Mouse (Mus musculus): ENCODE data around the gene Dlx3. TPM values are rescaled to one million over a fixed set of nuclear protein-coding genes. Genes with fewer than 3 reads are reported as not detected.

Dlx3 gene
- polyA plus RNA-seq, 1 experiment from 2014 or later = 0.07 TPM

DNA sequence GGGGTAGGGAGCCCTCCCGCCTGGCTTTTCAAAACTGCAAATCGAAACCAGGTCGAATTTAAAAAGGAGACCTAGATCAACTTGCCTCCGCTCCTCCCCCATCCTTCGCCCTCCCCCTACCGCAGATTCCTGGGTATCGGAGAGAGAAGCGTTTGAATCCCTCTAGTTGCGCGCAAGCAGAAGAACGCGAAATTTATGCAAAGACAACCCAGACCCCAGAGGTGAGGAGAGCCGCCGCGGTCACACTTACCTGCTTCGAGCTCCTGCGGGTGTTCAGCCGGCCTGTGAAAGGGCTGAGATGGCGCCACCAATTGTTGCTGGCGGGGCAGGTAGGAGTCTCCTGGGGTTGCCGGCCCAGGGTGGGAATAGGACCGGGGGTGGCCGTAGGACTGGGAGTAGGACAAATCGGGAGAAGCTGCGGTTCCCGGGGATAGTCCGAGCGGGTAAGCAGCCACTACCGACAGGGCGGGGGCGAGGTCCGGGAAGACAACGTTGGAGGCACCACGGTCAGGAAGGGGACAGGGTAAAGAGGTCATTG lies 25.1 kb downstream of the Dlx3 start:
- no peak for ATAC-seq (replicated peaks; ENCODE audit: extremely low read depth, insufficient read depth, low FRiP score)
- H3K36me3 ChIP-seq (ENCODE audit: control insufficient read depth, insufficient read depth) = no peaks in the 10 kb centered on the region
- H3K9me3 ChIP-seq (replicated peaks; ENCODE audit: control insufficient read depth, low read length) = no peaks in the 10 kb centered on the region
- H3K4me2 ChIP-seq (ENCODE audit: low read depth, low read length) = peak overlapping the region; percentile 86
- H3K4me3 ChIP-seq (ENCODE audit: low read length) = peak overlapping the region; percentile 56
- no peak overlapping the region for H3K27ac ChIP-seq (ENCODE audit: low read length)
- H3K4me1 ChIP-seq (ENCODE audit: control insufficient read depth, insufficient read depth, low read length) = peaks cover 22% of the 10 kb centered on the region
- peaks cover 92% of the 10 kb centered on the region for H3K27me3 ChIP-seq (ENCODE audit: control insufficient read depth, insufficient read depth, low read length)
- H3K9ac ChIP-seq (ENCODE audit: low read length) = no peak overlapping the region
- WGBS = 1% methylated on average over 34 of the region's 34 CpGs

GRCm38 (mm10) chr11:95145851-95146403 lies 26.0 kb downstream of the Dlx3 start, which contains the start of gene Dlx4:
Gene Dlx4, minus strand, starts transcription at chr11:95146263.
- WGBS = under 1% methylated on average over 48 of the region's 48 CpGs
- Histone ChIP-seq H3K4me1 (ENCODE audit: control insufficient read depth, insufficient read depth, low read length) (peaks cover 29% of the 10 kb centered on the region), H3K4me3 (ENCODE audit: low read length) (peak within 1 kb of the TSS; percentile 56), H3K9ac (ENCODE audit: low read length) (peak within 1 kb of the TSS; percentile 65), H3K27me3 (ENCODE audit: control insufficient read depth, insufficient read depth, low read length) (peaks cover 90% of the 10 kb centered on the region), H3K36me3 (ENCODE audit: control insufficient read depth, insufficient read depth) (no peaks in the 10 kb centered on the region), H3K27ac (ENCODE audit: low read length) (no peak within 1 kb of the TSS), H3K4me2 (ENCODE audit: low read depth, low read length) (peak within 1 kb of the TSS; percentile 86), H3K9me3 (replicated peaks; ENCODE audit: control insufficient read depth, low read length) (no peaks in the 10 kb centered on the region)
- 0 out of 2 replicates have a peak, but pooled peaks have one; percentile 30 for ATAC-seq (replicated peaks; ENCODE audit: extremely low read depth, insufficient read depth, low FRiP score)

DNA sequence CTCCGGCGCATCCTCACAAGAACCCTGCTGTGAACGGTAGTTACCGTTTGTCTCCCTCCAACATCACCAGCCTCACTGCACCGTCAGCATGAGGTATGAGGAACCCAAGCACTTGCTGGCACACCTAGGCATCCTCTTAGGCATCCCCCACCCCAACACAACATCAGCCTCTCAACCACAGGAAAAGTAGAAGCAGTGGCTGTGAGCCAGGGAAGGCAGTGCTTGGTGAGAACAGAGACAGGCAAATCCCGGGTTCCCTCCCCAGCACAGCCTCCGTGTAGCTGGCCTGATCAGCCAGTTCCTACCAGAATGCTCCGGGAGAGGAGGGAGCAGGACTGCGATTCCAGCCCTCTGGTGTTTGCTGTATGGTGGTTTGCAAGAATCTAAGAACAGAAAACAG lies 28.8 kb downstream of the Dlx3 start:
- Histone ChIP-seq H3K9me3 (replicated peaks; ENCODE audit: control insufficient read depth, low read length) (no peaks in the 10 kb centered on the region), H3K27me3 (ENCODE audit: control insufficient read depth, insufficient read depth, low read length) (peaks cover 82% of the 10 kb centered on the region), H3K36me3 (ENCODE audit: control insufficient read depth, insufficient read depth) (no peaks in the 10 kb centered on the region), H3K4me2 (ENCODE audit: low read depth, low read length) (no peak overlapping the region), H3K4me3 (ENCODE audit: low read length) (no peak overlapping the region), H3K27ac (ENCODE audit: low read length) (no peak overlapping the region), H3K9ac (ENCODE audit: low read length) (no peak overlapping the region), H3K4me1 (ENCODE audit: control insufficient read depth, insufficient read depth, low read length) (peaks cover 22% of the 10 kb centered on the region)
- WGBS = 2% methylated on average over 9 of the region's 9 CpGs
- ATAC-seq (replicated peaks; ENCODE audit: extremely low read depth, insufficient read depth, low FRiP score) = no peak

DNA sequence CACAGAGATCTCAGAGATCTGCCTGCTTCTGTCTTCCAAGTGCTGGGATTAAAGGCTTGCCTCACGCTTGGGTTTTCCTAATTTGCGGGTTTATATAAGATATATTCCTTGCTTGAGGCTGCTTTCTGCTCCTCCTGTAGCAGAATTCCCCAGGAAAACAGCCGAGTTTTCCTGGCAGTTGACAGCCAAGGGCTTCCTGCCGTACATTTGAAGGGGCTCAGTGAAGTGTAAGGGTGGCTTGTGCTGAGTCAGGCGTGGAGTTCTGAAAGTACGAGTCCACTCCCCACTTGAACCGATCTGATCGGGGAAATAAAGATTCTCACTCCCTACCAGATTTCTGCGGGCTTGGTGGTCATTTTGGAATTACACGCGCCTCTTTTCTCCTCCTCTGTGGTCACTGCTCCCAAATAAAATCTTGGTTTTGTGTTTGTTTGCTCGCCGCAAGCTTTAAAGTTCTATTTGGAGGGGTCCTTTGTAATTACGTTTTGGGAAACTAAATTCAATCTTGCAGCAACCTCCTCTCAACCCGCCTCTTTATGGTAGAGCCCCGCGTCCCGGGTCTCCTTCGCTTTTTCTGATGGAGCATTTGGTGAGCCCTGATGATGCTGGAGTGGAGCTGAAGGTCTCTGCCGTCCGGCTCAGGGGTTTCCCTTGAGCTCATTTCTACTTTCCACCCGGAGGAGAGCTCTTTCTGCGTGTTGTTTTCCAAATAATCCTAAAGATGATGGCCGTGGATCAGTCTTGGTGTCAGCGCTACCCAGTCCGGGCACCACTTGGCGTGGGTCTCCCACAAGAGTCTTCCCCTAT lies 29.7 kb downstream of the Dlx3 start:
- no peak for ATAC-seq (replicated peaks; ENCODE audit: extremely low read depth, insufficient read depth, low FRiP score)
- Histone ChIP-seq H3K9me3 (replicated peaks; ENCODE audit: control insufficient read depth, low read length) (peaks cover 4% of the 10 kb centered on the region; the same call in 1 of the 2 replicates), H3K27ac (ENCODE audit: low read length) (no peak overlapping the region), H3K4me3 (ENCODE audit: low read length) (no peak overlapping the region; the same call in 1 of the 2 replicates), H3K36me3 (ENCODE audit: control insufficient read depth, insufficient read depth) (no peaks in the 10 kb centered on the region), H3K9ac (ENCODE audit: low read length) (no peak overlapping the region), H3K4me1 (ENCODE audit: control insufficient read depth, insufficient read depth, low read length) (peaks cover 22% of the 10 kb centered on the region), H3K27me3 (ENCODE audit: control insufficient read depth, insufficient read depth, low read length) (peaks cover 73% of the 10 kb centered on the region), H3K4me2 (ENCODE audit: low read depth, low read length) (peak overlapping the region; percentile 41; the same call in 1 of the 2 replicates)
- WGBS = 4% methylated on average over 27 of the region's 27 CpGs

GRCm38 (mm10) chr11:95150269-95151049 lies 30.5 kb downstream of the Dlx3 start:
- ATAC-seq (replicated peaks; ENCODE audit: extremely low read depth, insufficient read depth, low FRiP score) = no peak
- Histone ChIP-seq H3K9ac (ENCODE audit: low read length) (no peak overlapping the region), H3K4me2 (ENCODE audit: low read depth, low read length) (peak overlapping the region; percentile 41), H3K27me3 (ENCODE audit: control insufficient read depth, insufficient read depth, low read length) (peaks cover 69% of the 10 kb centered on the region), H3K4me3 (ENCODE audit: low read length) (peak overlapping the region; percentile 23), H3K27ac (ENCODE audit: low read length) (no peak overlapping the region), H3K36me3 (ENCODE audit: control insufficient read depth, insufficient read depth) (no peaks in the 10 kb centered on the region), H3K9me3 (replicated peaks; ENCODE audit: control insufficient read depth, low read length) (peaks cover 4% of the 10 kb centered on the region; the same call in 1 of the 2 replicates), H3K4me1 (ENCODE audit: control insufficient read depth, insufficient read depth, low read length) (peaks cover 14% of the 10 kb centered on the region)
- WGBS = 2% methylated on average over 33 of the region's 33 CpGs

GRCm38 (mm10) chr11:95153116-95153515 lies 33.2 kb downstream of the Dlx3 start:
- no peak overlapping the region for H3K4me3 ChIP-seq (ENCODE audit: low read length)
- 46% methylated on average over 5 of the region's 5 CpGs for WGBS
- H3K9me3 ChIP-seq (replicated peaks; ENCODE audit: control insufficient read depth, low read length) = peaks cover 4% of the 10 kb centered on the region; the same call in 1 of the 2 replicates
- peaks cover 8% of the 10 kb centered on the region for H3K4me1 ChIP-seq (ENCODE audit: control insufficient read depth, insufficient read depth, low read length)
- H3K27ac ChIP-seq (ENCODE audit: low read length) = no peak overlapping the region
- ATAC-seq (replicated peaks; ENCODE audit: extremely low read depth, insufficient read depth, low FRiP score) = no peak
- no peak overlapping the region for H3K9ac ChIP-seq (ENCODE audit: low read length)
- no peak overlapping the region for H3K4me2 ChIP-seq (ENCODE audit: low read depth, low read length)
- peaks cover 46% of the 10 kb centered on the region for H3K27me3 ChIP-seq (ENCODE audit: control insufficient read depth, insufficient read depth, low read length)
- no peaks in the 10 kb centered on the region for H3K36me3 ChIP-seq (ENCODE audit: control insufficient read depth, insufficient read depth)

DNA sequence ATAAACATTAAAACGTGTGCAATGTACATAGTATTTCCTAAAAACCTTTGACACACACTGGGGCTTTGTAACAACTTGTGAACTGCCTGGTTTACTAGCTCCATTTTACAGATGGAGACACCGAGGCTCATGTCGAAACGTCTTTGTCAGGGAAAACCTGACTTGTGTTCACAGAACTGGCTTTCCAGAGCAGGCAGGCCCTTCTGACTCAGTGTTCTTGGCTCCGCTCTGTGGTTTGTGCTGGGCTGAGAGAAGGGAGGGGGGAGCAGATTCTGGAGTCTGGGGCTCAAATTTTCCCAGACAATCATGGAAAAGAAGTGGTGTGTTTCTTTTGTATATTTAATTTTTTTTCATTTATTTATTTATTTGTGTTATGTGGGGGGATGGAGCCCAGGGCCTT lies 33.8 kb downstream of the Dlx3 start:
- Histone ChIP-seq H3K36me3 (ENCODE audit: control insufficient read depth, insufficient read depth) (no peaks in the 10 kb centered on the region), H3K4me1 (ENCODE audit: control insufficient read depth, insufficient read depth, low read length) (peaks cover 8% of the 10 kb centered on the region), H3K9me3 (replicated peaks; ENCODE audit: control insufficient read depth, low read length) (peaks cover 4% of the 10 kb centered on the region; the same call in 1 of the 2 replicates), H3K4me3 (ENCODE audit: low read length) (no peak overlapping the region), H3K9ac (ENCODE audit: low read length) (no peak overlapping the region), H3K4me2 (ENCODE audit: low read depth, low read length) (no peak overlapping the region), H3K27me3 (ENCODE audit: control insufficient read depth, insufficient read depth, low read length) (peaks cover 41% of the 10 kb centered on the region), H3K27ac (ENCODE audit: low read length) (no peak overlapping the region)
- 84% methylated on average over 5 of the region's 5 CpGs for WGBS
- ATAC-seq (replicated peaks; ENCODE audit: extremely low read depth, insufficient read depth, low FRiP score) = no peak

DNA sequence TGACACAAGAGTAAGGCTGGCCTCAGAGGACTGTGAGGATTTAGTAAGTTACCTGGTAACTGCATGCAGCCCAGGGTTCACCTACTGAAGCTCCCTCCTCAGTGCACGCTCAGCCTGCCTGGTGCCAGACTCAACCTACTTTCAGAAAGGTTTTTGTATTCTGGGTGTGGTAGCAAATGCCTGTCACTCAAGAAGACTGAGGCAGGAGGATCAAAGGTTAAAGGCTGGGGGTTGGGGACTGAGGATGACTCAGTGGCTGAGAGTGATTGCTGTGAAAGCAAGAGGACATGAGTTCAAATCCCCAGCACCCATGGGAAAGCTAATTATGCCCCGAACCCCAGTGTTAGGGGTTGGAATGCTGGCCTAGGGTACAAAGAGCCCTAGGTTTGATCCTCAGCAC lies 35.6 kb downstream of the Dlx3 start:
- Histone ChIP-seq H3K4me3 (ENCODE audit: low read length) (no peak overlapping the region), H3K4me2 (ENCODE audit: low read depth, low read length) (no peak overlapping the region), H3K9ac (ENCODE audit: low read length) (no peak overlapping the region), H3K36me3 (ENCODE audit: control insufficient read depth, insufficient read depth) (no peaks in the 10 kb centered on the region), H3K9me3 (replicated peaks; ENCODE audit: control insufficient read depth, low read length) (peaks cover 4% of the 10 kb centered on the region; the same call in 1 of the 2 replicates), H3K27ac (ENCODE audit: low read length) (no peak overlapping the region), H3K27me3 (ENCODE audit: control insufficient read depth, insufficient read depth, low read length) (peaks cover 30% of the 10 kb centered on the region), H3K4me1 (ENCODE audit: control insufficient read depth, insufficient read depth, low read length) (peaks cover 2% of the 10 kb centered on the region)
- 80% methylated on average over 2 of the region's 2 CpGs for WGBS
- no peak for ATAC-seq (replicated peaks; ENCODE audit: extremely low read depth, insufficient read depth, low FRiP score)

Measured in heart, embryonic 16.5 days (tissue).